Mouse (Mus musculus) thymus, postnatal 36 days (tissue): ENCODE results near the gene Gpr1.

Source experiments
- DNase-seq, 2 experiments: peaks; one replicate each; pipeline ENCODE4 v3.0.0; 2022; ENCODE audit warnings: mixed read lengths in 2 of 2

Gpr1 gene

DNA sequence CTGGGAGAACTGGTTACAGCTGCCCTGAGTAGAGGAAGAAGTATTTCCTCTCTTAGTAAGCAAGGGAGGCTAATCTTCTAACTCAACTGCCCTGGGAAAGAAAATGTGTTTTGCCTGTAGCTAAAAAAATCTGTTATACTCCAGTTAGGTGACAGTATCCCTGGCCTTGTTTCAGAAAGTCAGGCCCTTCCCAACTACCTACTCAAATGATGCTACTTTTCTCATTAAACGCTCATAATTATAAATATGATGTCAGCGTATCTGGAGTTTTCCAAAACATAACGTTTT lies at the start of gene Gpr1:
Gene Gpr1 (minus strand): TSS at position 273 of the 288 bp plus-strand sequence.
- DNase-seq, result no peak

DNA sequence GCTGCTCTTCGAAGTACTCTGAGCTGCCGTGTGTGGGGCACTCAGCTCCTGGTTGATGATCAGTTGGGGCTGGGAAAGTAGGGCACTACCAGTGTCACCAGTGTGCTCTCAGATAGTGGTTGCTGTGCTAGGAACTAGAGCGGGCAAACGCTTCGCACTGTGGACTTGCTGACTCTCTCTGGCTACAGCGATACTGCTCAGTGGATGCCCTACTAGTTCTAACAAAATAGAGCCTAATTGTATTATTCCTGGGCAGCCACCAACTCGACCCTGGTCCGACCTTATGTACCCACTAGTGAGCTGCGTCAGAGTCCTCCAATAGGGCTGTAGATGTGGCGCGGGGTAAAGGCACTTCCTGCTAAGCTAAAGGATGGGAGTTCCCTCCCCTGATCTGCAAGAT lies 49.3 kb upstream of the Gpr1 start:
- DNase-seq, result no peak

DNA sequence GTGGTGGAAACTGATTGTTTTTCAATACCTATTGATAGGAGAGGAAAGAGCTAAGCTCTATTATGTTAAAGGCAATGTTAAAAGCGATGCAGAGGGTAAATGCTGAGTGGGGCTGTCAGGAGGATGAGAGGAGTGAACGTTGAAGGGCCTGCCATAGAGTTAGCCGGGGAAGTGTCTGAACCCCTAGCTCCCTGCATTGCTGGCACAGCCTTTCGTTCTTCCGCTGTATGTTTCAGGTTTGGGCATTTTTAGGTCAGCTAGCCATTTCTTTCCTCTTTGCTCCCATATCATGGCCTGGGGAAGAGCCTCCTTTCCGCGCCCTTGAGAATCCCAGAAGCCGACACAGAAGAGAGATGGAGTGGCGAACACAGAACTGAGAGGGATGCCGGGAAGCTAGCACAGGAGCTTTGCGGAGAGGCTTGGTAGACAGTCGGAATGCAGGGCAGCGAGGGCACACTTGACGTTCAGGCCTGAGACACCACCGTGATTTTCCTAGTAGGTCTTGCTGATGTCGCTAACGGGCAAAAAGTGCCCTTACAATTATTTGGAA lies 46.8 kb upstream of the Gpr1 start:
- no peak for DNase-seq

DNA sequence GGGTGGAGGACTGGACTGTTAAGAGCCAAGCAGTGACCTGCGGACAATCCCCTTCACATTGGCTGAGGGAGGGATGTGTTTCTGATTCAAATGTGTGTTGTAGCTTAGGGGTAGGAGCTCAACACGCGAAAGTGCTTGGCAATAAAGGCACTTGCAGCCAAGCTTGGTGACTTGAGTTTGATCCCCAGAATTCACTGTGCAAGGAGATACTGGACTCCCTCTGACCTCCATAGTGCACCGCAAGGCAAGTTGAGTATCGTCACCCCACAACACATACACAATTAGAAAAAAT lies 46.3 kb upstream of the Gpr1 start:
- no peak for DNase-seq

DNA sequence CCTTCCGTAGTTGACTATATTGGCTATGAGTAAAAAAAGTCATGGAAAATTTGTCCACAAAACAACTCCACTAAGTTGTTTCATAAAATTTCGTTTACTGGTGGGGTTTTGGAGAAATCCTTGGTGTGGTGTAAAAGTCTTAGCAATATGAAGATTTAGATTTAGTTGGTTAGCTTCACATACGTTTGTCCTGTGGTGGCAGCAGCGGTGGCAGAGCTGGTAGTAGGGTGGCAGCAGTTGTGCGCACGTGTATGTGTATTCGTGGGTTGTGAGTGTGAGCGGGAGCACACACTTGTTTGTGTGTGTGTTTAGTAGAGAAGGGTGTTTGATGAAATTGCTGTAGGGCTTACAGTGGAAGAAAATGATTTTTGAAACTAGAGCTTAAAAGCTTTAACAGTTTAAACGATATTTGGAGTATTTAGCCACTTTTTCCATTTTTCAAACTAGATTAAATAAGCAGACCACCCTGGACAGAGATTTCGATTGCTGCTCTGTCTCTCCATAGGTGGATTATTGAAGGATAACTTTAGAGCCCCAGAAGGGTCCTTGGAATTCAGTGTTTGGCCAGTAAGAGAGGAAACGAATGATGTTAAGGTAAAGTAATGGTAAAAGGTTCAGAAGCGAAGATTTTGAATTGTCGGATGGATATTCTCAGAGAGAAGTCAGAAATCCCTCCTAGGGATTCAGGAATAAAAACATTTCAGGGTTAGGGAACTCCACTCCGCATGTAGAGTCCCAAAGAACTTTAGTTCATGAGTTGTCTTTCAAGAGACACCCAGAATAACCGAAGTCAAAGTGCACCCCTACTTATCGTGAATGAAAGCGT lies 45.8 kb upstream of the Gpr1 start:
- DNase-seq, result no peak

DNA sequence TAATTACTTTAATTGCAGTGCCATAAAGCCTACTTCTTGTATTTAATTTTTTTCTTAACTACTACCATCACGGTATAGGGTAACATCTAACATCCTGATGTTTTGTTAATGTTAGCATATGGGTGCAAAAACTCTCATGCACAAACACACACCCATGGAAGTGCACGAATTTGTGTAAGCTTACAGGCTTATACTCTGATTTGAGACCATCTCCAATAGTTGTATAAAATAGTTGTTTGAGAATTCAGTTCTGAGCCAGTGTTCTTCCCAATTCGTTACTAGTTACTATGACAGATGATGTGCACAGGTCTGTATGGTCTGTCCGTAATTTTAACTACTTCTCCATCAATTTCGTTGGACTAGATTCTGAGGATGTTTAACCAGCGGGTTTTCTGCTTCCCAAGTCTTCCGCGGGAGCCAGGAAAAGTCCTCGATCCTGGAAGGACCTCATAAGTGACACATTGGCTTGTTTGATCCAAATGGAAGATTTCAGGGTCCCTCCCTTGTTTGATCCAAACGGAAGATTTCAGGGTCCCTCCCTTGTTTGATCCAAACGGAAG lies 45.0 kb upstream of the Gpr1 start:
- no peak for DNase-seq

DNA sequence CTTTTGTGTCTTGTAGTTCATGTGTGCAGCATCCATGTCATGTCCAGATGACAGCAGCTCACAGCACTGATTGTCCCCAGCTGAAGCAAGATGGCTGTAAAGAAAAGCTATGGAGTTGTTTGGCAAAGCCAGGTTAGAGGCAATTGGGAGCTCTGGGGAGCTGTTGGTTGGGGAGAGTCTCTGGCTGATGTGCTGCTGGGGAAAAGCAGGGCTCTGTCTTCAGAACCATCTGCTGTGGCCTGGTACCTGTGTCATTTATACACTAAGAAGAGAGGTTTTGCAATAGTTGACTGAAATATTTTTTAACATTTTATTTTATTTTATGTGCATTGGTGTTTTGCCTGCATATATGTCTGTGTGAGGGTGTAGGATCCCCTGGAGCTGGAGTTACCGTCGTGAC lies 44.2 kb upstream of the Gpr1 start:
- no peak for DNase-seq

DNA sequence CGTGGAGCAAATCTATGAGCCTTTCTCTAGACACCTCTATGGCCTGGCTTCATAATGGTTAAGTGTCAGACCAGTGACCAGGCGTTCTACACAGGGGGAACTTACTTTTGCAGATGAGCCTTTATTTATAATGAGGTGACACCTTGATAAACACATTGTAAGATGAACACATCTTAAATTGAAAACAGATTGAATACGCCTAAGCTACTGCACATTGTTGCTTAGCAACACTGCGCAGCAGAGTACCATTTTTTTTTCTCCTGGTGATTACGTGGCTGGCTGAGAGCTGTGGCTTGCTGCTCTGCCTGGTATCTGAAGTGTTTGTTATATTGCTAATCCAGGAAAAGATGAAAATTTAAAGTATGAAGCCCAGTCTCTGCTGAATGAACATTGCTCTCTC lies 41.7 kb upstream of the Gpr1 start:
- DNase-seq, result no peak

DNA sequence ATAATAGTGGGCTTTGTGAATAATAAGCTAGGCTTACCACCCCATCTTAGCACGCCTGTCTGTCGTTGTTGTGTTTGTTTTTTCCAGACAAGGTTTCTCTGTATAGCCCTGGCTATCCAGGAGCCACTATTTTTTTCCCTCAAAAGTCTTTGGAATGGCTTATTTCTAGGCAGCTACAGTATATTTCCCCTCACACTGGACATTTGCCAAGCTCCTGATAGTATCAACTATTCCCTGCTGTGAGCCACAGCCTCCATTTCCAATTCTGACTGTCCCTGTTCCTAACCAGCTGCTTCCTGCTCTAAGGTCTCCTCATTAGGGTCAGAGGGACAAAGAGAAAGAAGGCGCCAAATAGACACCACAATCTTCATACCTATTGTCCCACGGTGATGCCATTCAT lies 40.8 kb upstream of the Gpr1 start:
- no peak for DNase-seq

DNA sequence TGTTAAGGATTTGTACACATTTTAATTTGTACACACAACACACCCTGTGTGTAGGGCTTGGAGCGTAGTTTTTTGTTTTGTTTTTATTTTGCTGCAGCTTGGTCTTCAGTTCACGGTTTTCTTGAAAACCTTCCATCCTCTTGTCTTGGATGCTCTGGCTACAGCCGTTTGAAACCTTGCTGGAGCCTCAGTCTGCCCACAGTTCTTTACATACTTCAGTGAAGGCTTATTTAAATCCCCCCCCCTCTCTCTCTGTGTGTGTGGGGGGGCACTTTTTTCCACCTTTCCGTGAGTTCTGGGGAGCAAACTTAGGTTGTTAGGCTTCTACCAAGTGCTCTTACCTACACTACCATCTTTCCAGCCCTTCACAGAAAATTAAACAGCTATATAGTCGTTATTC lies 38.9 kb upstream of the Gpr1 start:
- no peak for DNase-seq

DNA sequence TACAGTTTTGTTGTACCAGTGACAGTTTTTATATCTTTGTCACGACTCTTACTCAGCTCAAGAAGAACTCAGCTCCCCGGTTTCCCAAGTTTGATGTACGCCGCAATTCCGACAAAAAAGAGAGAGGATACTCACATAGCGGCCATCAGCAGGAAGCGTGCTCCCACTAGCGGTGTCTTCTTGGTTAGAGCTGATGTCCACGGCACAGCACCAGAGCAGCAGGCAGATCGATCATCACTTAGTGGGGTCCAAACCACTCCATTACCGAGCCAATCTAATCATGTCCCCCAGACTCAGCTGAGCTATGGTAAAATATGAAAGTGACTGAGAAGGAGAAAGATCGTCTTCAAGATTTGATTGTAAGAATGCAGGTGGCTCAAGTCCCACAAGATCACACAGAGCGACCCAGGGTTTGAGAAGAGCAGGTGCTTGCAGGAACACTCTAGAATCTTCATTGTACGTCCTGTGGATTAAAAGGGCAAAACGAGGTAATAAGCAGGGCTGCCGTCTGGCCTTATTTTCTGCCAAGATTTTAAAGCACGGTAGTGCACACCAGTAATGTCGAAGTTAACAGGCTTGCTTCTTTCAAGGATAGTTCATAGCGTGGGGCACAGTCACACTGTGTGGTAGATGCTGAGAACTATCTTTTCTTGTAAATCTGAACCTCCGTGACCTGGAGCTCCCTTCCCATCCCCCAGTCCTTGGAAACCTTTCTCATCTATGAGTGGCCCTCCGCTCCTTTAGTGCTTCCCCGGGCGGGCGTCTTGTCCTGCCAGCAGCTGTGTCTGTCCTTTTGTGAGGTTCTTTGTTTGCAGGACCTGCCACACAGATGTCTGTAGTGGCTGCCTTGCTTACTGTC lies 38.2 kb upstream of the Gpr1 start:
- DNase-seq, result no peak

DNA sequence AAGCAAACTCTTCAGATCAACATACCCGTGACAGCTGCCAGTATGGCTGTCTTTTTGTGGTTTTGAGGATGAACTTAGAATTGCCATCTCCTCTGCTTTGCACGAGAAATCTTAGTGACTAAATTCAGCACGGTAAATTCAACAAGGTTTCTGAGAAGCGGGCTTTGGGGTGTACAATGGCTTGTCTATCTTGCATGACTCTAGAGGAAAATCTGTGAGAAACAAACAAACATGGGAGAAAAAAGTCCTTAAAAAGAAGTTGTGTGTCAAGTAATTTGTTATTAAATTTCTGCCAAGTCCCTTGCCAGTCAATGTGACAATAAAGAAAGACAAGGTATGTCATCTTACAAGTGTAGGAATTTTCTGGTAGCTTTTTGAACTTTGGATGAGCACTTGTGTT lies 34.9 kb upstream of the Gpr1 start:
- DNase-seq, result no peak

DNA sequence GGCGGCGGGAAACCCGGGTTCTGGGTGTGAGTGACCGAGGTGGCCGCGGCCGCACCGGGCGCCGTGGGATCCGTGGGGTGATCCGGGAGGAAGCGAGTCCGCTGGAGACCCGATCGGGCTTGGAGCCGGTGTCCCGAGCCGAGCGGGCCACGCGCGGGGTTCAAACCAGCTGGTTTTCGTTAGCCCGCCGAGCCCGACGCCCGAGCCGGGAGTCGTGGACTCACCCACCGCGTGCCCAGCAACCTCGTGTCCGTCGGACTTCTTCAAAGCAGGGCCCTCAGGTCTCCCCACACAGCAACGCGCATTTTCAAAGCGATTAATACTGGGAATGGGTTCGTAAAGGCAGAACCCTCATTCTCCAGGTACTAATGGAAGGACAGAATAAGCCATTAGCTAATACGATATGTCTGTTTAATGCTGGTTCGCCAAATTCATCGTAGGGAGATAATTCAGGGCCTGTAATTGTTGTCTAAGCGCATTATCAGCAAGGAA lies 34.1 kb upstream of the Gpr1 start:
- DNase-seq, result no peak

DNA sequence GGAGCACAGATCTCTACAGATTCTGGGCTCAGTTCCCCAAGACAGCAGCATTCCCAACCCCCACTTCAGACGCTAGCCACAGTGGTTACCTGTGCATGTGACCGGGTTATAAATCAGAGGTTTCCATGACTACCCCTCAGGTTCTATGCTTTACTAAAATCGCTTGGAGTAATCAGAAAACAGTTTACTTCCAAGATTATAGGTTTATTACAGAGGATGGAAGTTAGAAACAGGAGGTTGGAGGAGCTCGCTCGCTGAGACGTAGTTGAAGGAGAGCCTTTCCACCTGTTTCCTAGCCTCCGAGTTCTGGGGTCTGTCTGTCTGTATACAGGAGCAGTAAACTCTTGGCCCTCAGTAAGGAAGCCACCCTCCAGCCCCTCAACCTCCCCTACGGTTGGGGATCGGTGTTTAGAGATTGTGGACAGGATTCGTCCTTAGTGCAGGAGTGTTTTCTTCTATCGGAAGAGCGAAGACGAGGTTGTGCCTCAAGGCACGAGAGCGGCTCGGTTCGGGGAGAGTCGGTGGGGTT lies 33.6 kb upstream of the Gpr1 start:
- no peak for DNase-seq

DNA sequence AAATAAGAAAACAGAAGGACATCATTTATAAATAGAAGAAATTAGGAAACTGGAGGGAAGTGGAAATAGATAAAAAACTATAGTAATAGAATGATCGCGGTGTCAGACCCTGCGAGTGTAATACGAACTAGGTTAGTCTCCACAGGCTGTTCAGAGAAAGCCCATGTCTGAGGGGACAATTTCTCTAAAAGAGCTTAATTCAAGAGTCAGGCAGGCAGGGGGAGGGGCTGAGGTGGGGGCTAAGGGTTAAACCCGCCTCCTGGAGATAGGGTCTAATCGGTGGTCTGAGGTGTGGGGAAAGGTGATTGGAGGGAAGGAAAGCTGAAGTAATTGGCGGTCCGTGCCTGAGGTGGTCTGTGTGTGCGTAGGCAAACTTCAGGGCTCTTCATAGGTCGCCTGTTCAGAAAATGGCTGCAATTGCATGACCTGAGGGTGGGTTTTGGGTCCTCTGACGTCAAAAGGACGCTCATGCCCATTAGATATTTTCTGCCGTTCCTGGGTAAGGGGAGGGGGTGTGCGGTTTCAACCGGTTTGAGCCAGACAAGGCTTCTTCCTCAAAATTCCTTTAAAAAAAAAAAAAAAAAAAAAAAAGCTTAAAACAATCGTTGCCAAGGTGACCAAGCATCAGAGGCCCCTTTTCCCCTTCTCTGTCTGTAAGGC lies 32.6 kb upstream of the Gpr1 start:
- no peak for DNase-seq

DNA sequence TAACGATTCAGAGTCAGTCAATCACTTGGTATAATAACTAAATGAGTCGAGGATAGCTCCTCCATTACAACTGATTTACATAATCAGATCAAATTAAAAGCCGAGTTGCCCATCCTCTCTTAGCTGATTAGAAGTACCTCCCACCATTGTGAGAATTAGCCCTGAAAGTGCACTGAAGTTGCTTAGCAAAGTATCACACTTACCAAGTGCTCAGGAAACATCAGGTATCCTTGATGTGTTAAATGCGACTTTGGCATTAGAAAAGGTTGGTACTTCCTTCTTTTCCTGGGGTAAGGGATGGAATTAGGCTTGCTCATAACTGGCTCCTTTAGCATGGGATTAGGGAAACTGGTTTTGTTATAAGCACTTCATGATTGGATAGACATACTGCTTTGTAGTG lies 29.5 kb upstream of the Gpr1 start:
- DNase-seq, result no peak

DNA sequence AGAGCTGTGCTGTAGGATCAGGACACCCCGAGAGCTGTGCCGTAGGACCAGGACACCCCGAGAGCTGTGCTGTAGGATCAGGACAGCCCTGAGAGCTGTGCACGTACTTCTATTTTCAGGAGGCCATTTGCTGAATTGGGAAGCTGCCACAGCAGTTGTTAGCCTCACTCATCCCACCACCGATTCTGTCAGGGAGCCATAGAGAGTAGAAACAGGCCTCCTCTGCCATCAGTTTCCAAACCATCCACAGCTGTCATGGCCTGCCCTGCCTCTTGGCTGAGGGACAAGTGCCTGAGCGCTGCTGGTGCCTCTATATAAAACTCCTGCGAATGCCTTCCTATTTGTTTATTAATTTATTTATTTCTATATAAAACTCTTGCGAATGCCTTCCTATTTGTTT lies 25.4 kb upstream of the Gpr1 start:
- no peak for DNase-seq

DNA sequence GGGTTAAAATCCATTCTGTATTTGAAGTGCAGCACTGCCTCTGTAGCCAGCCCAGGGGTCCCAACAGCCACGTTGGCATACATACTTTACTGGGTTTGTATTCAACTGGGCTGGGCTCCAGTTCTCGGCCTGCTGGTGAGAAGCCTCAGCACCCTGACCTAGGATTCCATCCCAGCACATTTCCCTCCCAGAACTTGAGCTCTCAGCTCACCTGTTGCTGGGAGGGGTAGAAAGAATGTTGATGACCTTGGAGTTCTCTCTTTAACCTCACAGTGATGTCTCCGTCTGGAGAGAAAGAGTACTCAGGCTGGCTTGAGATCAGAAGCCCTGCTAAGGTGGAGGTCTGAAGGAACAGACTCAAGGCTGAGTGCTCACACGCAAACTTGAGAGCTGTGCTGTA lies 25.0 kb upstream of the Gpr1 start:
- DNase-seq, result no peak

DNA sequence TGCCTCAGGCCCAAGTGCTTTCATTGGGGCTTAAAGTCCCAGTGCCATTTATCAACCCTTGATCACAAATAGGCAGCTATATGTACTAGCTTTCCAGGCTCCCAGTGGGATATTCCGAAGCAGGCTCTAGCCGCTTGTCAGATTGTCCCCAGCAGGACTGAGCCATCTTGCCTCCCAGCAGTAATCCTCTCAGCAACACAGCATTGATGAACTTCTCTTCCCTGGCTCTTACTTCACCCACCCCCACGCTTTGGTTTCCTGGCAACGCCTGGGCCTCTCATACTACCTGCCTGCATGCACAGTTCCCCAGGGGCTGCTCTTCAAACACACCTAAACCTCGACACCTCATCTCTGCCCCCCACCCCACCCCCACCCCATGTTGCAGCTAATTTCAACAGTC lies 23.0 kb upstream of the Gpr1 start:
- no peak for DNase-seq

DNA sequence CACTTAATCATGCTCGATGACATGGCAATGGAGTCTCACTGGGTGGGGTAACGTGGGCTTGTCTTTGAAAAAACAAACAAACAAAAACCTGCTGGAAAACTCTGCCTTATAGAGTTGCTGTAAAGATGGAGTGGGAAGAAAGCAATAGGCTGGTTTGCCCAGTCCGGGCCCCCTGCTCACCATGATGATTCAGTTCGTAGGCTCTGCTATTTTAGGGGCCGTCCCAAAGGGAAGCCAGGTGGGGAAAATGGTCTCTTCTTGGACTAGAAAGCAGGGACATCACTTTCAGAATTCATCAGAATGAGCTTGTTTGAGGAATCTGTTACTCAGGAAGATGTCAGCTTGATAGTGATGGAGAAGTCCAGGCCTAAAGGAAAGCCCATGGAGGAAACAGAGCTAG lies 12.9 kb upstream of the Gpr1 start:
- no peak for DNase-seq

DNA sequence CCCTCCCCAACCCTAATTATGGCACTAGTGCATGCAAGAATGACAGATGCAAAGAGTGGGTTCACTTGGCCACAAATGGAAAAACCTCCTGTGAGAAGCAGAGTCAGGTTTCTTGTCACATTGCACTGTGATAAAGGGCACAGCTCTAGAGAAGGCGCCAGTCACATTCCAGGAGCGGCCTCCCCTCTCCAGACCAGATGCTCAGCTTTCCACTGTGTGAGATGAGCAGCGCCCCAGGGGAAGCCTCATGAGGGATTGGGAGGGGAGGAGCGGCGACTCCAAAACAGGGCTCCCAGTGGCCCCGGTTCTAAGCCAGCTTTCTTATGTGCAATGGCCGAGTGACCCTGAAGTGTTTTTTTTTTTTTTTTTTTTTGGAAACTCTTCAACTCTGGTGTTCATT lies 11.5 kb upstream of the Gpr1 start:
- DNase-seq, result no peak

DNA sequence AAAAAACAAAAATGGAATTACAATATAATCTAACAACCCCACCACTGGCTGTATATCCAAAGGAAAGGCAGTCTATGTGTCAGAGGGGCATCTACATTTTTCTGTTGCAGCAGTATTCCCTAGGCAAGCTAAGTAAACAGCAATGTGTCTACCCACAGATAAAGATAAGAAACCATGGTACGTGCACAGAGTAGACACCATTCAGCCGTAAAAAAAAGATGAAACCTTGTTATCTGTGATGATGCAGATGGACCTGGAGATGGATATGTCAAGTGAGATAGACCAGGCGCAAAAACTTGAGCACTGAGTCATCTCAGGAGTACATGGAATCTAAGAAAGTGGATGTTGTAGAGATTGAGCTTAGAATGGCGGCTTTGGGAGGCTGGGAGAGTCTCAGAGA lies 10.7 kb upstream of the Gpr1 start:
- DNase-seq, result no peak

DNA sequence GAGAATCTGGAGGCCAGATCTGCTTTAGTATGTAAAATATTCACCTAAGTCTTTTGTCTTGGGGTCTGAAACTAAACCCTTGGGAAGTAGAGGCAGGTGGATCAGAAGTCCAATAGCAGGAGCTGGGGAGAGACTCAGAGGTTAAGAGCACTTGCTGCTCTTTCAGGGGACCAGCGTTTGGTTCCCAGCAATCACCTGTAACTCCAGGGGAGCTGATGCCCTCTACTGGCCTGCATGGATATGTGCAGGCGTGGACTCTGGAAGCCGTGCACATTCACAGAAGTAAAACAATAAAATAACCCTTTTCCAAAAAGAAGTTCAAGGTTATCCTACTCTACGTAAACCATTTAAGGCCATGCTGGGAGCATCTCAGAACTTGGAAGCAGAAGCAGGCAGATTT lies 4.9 kb upstream of the Gpr1 start:
- no peak for DNase-seq
